Mouse (Mus musculus) MEL-GATA-1-ER (cell line): Measurements from ENCODE around the gene Cyp2s1.

Source experiments
- DNase-seq: peaks from one replicate; pipeline ENCODE4 v3.0.0-alpha.2; 2012; ENCODE audit warnings: low read depth; ENCODE audit errors: extremely low read depth

Gene Cyp2s1

DNA sequence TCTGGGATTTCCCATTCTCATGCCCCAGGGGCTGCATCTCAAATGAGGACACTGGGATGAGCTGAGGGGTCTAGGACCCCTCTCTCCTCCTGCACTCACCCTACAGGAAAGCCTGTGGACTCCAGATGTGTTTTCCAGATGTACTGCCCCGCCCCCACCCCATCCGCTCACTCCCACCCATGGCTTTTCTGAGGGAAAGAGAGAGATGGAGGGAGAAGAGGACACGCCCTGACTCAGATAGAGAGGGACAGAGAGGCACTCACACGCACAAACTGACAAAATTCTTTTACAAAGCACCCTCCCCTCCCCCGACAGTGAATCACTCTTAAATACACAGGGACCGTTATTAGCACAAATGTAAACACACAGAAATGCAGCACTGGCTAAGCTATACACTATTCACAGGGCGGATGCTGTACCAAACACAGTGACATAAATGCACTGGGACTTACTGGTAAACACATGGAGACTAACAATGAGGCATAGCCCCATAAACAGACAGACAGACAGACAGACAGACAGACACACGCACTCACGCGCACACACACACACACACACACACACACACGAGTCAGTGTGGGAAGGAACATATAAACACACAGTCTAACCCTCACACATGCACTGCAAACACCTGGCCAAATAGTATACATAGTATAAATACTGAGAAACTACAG is 34.6 kb downstream of the Cyp2s1 start:
- no peak for DNase-seq

DNA sequence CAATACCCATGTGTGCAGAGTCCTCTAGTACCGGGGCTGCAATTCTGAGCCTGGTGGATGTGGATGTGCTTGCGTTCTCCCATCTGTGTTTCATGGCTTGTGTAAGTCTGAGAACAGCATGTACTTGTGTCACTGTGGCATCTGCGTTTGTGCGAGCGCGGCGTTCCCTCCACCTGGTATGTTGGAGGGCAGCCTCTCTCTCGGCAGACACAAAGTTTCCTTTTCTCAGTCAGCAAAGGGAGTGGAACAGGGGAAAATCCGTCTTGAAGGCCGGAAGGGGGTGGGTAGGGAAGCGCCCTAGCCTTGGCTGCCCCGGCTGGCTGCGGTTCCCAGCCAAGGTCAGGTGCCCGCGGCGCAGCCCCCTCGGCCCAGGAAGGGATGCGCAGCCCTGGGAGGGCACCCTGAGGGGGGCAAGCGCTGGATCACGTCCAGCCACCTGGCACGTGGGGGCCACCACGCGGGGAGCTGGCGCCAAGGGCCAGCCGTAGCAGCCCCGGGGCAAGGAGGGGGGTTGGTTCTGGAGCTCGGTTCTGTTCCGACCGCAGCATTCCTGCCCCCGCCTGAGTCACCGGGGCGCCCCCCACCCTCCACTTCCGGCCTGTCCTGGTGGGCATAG is 35.3 kb downstream of the Cyp2s1 start:
- no peak for DNase-seq

DNA sequence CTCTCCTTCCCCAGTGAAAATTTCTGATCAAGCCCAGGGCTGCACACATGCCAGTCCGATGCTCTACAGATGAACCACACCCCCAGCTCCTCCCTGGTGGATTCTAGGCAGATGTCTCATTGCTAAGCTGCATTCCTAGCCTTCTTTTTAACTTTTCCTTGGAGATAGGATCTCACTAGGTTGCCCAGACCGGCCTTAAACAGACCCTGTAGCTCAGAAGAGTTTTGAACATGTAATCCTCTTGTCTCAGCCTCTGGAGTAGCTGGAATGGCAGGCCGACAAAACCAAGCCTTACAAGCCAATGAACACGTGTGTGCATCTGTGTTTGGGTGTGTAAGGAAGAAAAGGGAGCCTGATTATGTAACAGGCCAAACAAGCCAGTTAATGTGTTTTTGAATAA is 36.0 kb downstream of the Cyp2s1 start:
- no peak for DNase-seq

DNA sequence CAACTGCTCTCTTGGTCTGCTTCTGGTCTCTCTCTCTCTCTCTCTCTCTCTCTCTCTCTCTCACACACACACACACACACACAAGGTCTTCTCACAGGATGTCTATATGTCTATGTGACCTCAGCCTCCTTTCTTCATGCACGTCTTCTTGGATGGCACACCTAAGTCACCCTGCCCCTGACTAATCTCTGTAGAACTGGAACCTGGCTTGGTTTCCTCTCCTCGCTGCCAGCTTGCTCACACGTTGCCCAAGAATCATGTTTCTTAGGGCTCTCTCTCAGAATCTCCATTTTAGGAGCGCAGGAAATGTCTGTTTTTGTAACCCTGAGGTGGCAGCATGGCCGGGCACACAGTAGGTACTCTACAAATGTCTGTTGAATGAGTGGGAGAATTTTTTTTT is 36.7 kb downstream of the Cyp2s1 start:
- DNase-seq = no peak

DNA sequence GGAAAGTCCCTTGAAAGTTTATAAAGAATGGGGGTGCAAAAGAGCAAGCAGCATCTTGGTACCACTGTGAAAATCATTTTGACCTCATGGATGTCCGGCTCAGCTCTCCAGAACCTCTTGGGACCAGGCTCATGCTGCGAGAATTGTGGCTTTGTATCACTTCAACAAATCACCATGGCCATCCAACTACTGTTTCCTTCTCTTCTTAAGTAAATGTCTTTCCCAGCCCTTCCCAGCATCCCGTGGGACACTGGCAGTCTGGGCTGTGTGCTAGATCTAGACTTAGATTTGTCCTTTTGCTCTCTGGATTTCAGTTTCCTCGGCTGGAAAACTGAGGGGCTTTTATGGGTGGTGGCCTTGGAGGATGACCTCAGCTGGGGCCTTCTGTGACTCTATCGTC is 48.5 kb downstream of the Cyp2s1 start:
- no peak for DNase-seq

DNA sequence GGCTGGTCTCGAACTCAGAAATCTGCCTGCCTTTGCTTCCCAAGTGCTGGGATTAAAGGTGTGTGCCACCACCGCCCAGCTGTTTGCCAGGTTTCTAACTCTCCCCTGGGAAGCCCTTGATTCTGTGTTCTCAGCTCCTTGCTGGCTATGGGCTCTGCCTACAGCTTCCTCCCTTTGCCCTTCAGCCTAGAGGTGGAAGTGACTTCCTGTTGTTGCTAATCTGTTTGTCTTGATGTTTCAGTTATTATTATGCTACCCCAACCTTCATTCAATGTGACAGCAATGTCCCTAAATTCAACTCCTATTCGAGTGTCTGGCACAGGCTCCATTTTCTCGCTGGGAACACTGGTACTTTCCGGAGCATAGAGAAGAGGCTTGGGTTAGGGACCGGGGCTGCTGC is 50.6 kb downstream of the Cyp2s1 start:
- DNase-seq = no peak

DNA sequence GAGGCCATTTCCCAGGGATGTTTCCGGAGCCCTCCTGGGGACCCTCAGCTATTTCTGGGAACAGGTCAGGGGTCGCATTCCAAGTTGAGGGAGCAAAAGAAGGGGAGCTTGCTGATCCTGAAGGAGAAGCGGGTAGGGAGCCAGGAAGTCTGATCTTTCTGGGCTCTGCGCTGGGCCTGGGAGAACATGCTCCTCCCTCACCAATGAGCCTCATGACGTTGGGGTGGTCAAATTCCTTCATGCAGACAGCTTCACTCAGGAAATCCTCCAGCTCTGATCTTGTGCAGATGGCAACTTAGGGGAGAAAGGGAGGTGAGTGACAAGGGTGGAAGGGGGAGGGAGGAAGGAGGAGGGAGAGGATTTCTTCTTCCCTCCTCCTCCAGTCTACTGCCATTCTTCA is 52.5 kb downstream of the Cyp2s1 start:
- no peak for DNase-seq

DNA sequence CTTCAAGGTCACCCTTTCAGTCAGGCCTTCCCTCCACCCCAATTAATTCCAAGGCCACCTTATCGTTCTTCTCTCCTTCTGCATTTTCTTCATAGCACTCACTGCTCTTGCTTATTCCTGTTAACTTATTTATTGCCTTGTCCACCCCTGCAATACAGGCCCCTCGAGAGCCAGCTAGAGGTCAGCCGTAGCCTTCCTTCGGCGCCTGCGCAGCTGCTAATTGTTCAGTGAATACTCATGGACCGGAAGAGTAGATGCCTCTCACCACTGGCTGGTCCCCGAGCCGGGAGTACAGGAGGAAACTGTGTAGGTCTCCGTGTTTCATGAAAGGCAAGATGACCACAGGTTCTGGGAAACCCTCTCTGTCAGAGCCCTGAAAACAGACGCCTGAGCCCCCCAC is 53.0 kb downstream of the Cyp2s1 start:
- no peak for DNase-seq

DNA sequence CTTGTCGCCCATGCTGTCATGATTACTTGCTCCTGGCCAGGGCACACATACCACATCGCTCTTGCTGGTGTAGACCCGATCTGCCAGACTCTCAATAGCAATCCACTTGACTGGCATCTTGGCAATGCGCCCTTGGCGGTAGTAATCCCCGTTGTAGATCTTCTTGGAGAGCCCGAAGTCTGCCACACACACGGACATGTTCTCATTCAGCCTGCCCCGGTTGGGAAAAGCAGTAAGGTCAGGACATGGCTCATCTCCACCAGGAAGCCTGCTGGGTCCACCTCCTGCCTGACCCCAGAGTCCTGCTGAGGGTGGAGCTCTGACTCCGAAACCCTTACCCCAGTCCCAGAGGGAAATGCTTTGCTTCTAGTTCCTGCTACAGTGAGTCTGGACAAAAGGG is 55.4 kb downstream of the Cyp2s1 start:
- DNase-seq = no peak

DNA sequence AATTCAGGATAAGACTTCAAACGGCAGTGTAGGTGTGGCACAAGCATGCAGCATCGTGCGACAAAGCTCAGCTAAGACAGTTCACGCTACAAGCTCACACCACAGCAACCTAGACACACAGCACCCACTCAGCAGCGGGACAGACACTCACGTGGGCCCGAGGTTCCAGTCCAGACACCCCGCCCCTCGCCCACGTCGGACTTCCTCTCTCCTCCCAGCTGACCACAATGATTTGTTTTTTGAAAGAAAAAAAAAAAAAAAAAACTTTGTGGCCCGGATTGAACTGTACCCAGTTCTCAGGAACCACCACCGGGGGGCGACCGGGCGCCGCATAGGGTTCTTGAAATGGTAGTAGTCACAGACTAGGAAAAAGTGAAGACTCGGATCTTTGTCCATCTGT is 60.7 kb downstream of the Cyp2s1 start:
- DNase-seq = peak; percentile 80

DNA sequence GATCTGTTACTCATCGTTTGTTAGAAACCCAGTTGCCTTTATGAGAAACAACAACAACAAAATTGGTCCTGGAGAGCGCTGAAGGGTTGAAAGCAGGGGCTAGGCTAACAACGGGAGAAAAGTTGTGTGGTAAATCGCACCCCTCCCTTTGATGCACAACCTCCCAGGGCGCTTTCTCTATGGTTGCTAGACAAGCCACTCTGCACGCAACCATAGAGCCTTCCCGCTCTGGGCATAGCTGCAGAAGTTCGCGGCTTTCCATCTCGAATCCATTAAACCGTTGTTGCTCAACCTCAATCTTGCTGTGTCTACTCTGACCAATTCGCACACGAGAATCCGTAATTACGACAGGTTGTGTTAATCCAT is 61.3 kb downstream of the Cyp2s1 start:
- DNase-seq = no peak

DNA sequence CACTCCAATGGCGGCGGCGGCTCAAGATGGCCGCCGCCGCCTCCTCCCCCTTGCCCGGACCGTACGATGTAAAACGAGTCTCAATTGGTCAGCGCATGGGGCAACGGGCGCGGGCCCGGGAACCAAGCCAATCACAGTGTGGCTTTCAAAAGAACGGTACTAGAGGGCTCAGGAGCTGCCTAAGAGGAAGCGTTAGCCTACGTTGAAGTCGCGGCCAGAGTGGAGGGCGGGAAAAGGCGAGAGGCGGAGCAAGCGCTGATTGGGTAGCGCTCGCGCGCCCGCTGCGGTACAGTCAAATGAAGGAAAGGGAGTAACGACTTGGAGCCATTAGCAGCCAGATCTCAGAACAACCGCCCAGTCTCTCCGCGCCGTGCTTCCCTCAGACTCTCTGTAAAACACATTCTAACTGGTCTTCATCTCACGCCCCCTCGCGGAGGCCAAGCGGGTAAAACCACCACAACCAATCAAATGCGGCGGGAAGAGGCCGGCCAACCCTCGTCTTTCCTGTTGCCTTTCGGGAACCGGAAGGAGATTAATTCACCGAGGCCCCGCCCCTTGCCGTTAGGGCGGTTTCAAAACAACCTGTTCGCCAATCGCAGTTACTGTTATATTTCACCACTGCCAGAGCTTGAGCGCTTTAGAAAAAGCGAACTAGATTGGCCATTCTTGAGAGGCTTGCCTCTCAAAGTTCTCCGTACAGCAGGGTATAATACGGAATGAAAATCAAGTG is 61.8 kb downstream of the Cyp2s1 start, which contains the start of gene Hnrnpul1:
Hnrnpul1 (minus strand) TSS at position 20 of the 730 bp plus-strand sequence.
- DNase-seq = peak; percentile 97

DNA sequence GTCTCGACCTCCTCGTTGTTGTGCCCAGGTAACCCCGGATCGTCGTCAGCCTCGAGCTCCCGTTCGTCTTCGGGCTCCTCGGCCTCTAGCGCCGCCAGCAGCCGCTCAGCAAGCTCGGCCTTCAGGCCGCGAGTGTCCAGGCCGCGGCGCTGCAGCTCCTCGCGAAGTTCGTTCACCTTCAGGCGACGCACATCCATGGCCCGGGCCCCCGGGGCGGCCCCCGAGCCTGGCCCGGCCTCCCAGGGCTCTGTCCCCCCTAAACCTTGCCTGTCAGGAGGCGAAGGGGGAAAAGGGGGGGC is 62.3 kb downstream of the Cyp2s1 start:
- no peak for DNase-seq

DNA sequence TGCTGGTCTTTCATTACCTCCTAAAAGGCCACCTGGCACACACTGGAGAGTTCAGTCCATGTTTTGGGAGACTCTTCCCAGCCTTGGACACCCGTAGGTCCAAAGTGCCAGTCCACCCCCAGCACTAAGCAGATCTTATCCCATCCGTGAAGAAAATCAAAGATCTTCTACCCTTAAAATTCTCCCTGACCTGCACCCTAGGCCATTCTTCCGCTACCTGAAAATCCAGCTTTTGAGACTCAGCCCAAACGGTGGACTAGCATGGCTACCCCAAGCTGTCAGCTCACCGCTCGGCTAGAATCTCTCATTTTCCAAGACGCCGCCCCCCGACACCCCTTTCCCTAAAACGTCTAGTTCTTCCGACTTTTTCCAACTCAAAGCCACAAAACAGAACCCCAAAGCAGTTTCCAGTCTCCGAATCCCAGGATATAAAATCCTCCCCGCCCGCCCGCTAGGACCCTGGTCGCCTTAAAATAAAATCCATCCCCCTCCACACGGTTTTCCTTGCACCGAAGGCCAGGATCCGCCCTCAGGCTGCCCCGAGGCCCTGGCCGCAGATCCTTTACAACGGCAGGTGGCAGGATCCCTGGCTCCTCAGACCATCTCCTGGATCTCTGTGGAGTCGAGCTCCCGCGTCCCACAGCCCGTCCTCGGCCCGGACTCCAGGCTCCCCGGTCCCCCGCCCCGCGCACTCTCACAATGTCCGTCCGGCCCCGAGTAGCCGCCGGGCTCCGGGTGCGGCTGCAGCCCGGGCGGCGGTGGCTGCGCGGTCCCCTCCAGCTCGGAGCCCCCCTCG is 62.9 kb downstream of the Cyp2s1 start:
- DNase-seq = no peak

DNA sequence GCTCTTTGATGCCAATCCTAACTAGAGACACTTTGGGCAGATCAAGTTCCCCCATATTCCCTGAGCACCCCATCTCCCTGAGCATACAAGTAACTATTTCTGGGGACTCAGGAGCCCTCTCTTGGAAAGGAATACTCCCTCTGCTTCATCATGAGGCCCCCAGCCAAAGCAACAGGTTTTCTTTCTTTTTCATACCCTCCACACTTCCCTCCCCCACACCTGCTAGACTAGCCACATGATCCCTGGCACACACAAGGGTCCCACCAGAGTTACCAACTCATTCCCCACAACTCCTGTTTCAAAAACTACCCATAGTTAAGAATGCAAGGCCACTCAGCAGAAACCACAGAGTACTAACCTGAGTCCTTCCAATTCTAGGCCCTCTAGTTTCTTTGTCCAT is 63.6 kb downstream of the Cyp2s1 start:
- no peak for DNase-seq
